Mouse (Mus musculus): ENCODE measurements around the gene Phldb2. TPM values are rescaled to one million over a fixed set of nuclear protein-coding genes. Genes with fewer than 3 reads are reported as not detected.

Phldb2 gene
- polyA plus RNA-seq, 1 experiment = 55.4 TPM

GRCm38 (mm10) chr16:45831094-45831872 is 122.1 kb downstream of the Phldb2 start:
- H3K27ac ChIP-seq (ENCODE audit: insufficient read depth, low read depth, low read length) = peak overlapping the region; percentile 27
- peaks cover 3% of the 10 kb centered on the region; the same call in 1 of the 2 replicates for H3K36me3 ChIP-seq (ENCODE audit: control insufficient read depth, insufficient read depth, low read length)
- 39% methylated on average over 4 of the region's 4 CpGs for WGBS
- no peak for TF ChIP-seq CTCF (conservative IDR thresholded peaks at IDR 0.05; ENCODE audit: insufficient read depth, insufficient read length, low read depth, low read length)
- no peak for TF ChIP-seq POLR2A (IDR thresholded peaks at IDR 0.05; ENCODE audit: low read depth, low read length)
- H3K4me3 ChIP-seq (ENCODE audit: insufficient read depth, low read depth, low read length) = no peak overlapping the region
- no peaks in the 10 kb centered on the region for H3K27me3 ChIP-seq (replicated peaks; ENCODE audit: control insufficient read depth, insufficient read depth, low read length)
- peaks cover 21% of the 10 kb centered on the region; the same call in 1 of the 2 replicates for H3K4me1 ChIP-seq (ENCODE audit: control insufficient read depth, insufficient read depth, low read length)
- peak; percentile 38 for DNase-seq

- Histone ChIP-seq H3K27me3 (replicated peaks; ENCODE audit: control insufficient read depth, insufficient read depth, low read length) (no peaks in the 10 kb centered on the region), H3K4me3 (ENCODE audit: insufficient read depth, low read depth, low read length) (no peak overlapping the region), H3K36me3 (ENCODE audit: control insufficient read depth, insufficient read depth, low read length) (peaks cover 9% of the 10 kb centered on the region), H3K4me1 (ENCODE audit: control insufficient read depth, insufficient read depth, low read length) (peaks cover 16% of the 10 kb centered on the region; the same call in 1 of the 2 replicates), H3K27ac (ENCODE audit: insufficient read depth, low read depth, low read length) (no peak overlapping the region)
- no peak for DNase-seq
- WGBS = 59% methylated on average over 11 of the region's 11 CpGs
- TF ChIP-seq CTCF (conservative IDR thresholded peaks at IDR 0.05; ENCODE audit: insufficient read depth, insufficient read length, low read depth, low read length) = no peak
- no peak for TF ChIP-seq POLR2A (IDR thresholded peaks at IDR 0.05; ENCODE audit: low read depth, low read length)
Measured at GRCm38 (mm10) chr16:45830096-45830866, 123.1 kb downstream of the Phldb2 start.

- WGBS = 57% methylated on average over 10 of the region's 10 CpGs
- H3K36me3 ChIP-seq (ENCODE audit: control insufficient read depth, insufficient read depth, low read length) = peaks cover 11% of the 10 kb centered on the region
- no peaks in the 10 kb centered on the region for H3K27me3 ChIP-seq (replicated peaks; ENCODE audit: control insufficient read depth, insufficient read depth, low read length)
- DNase-seq = no peak
- no peaks in the 10 kb centered on the region; the same call in 1 of the 2 replicates for H3K4me1 ChIP-seq (ENCODE audit: control insufficient read depth, insufficient read depth, low read length)
- TF ChIP-seq POLR2A (IDR thresholded peaks at IDR 0.05; ENCODE audit: low read depth, low read length) (no peak), CTCF (conservative IDR thresholded peaks at IDR 0.05; ENCODE audit: insufficient read depth, insufficient read length, low read depth, low read length) (no peak)
- H3K27ac ChIP-seq (ENCODE audit: insufficient read depth, low read depth, low read length) = no peak overlapping the region
- H3K4me3 ChIP-seq (ENCODE audit: insufficient read depth, low read depth, low read length) = no peak overlapping the region
Measured at GRCm38 (mm10) chr16:45825309-45825708, 128.1 kb downstream of the Phldb2 start.

DNA sequence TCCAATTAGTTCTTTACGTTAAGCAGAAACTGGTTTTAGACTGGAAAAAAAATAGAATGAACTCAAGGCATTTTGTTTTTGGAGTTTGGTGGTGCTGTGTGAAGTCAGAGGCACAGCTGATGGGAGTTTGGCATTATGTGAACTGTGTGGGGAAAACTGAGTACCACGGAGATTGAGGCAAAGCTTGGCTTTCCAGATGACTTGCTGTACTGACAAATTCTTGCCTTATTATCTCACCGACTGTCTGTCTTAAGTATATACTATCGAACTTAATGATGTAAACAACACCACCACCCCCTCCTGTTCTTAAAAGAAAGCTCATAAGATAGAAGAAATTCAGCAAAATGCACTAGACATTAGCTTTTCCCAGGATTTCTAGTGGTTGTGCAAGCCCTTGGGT is 129.4 kb downstream of the Phldb2 start:
- Histone ChIP-seq H3K27me3 (replicated peaks; ENCODE audit: control insufficient read depth, insufficient read depth, low read length) (no peaks in the 10 kb centered on the region), H3K36me3 (ENCODE audit: control insufficient read depth, insufficient read depth, low read length) (peaks cover 10% of the 10 kb centered on the region), H3K4me1 (ENCODE audit: control insufficient read depth, insufficient read depth, low read length) (no peaks in the 10 kb centered on the region; the same call in 1 of the 2 replicates), H3K4me3 (ENCODE audit: insufficient read depth, low read depth, low read length) (no peak overlapping the region), H3K27ac (ENCODE audit: insufficient read depth, low read depth, low read length) (no peak overlapping the region)
- no peak for TF ChIP-seq POLR2A (IDR thresholded peaks at IDR 0.05; ENCODE audit: low read depth, low read length)
- TF ChIP-seq CTCF (conservative IDR thresholded peaks at IDR 0.05; ENCODE audit: insufficient read depth, insufficient read length, low read depth, low read length) = no peak
- DNase-seq = no peak
- WGBS = 44% methylated on average over 4 of the region's 4 CpGs

- H3K4me1 ChIP-seq (ENCODE audit: control insufficient read depth, insufficient read depth, low read length) = no peaks in the 10 kb centered on the region; the same call in 1 of the 2 replicates
- WGBS = 46% methylated on average over 4 of the region's 4 CpGs
Measured at GRCm38 (mm10) chr16:45819911-45820310, 133.5 kb downstream of the Phldb2 start.

DNA sequence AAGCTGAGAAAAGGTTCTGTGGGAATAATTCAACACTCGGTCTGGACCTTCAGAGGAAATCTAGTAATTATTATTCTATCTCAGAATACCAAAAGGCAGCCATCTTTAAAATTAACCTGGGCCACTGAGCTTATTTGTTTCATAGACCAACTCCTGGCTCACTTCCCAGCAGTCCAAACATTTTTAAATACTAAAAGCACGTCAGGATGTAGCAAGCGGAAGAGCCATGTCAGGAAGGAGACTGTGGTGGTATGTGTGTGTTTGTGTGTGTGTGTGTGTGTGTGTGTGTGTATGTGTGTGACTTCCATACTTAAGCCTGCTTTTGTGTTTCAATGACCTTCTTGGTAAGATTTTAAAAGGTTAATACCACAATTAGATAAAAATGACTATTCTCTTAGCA is 135.6 kb downstream of the Phldb2 start:
- TF ChIP-seq CTCF (conservative IDR thresholded peaks at IDR 0.05; ENCODE audit: insufficient read depth, insufficient read length, low read depth, low read length) (no peak), POLR2A (IDR thresholded peaks at IDR 0.05; ENCODE audit: low read depth, low read length) (no peak)
- Histone ChIP-seq H3K27ac (ENCODE audit: insufficient read depth, low read depth, low read length) (no peak overlapping the region), H3K4me1 (ENCODE audit: control insufficient read depth, insufficient read depth, low read length) (no peaks in the 10 kb centered on the region; the same call in 1 of the 2 replicates), H3K27me3 (replicated peaks; ENCODE audit: control insufficient read depth, insufficient read depth, low read length) (no peaks in the 10 kb centered on the region), H3K4me3 (ENCODE audit: insufficient read depth, low read depth, low read length) (no peak overlapping the region), H3K36me3 (ENCODE audit: control insufficient read depth, insufficient read depth, low read length) (no peaks in the 10 kb centered on the region; the same call in none of the 2 replicates)
- 33% methylated on average over 3 of the region's 3 CpGs for WGBS
- peak; percentile 79 for DNase-seq

More at GRCm38 (mm10) chr16:45819911-45820310, 133.5 kb downstream of the Phldb2 start:
- TF ChIP-seq CTCF (conservative IDR thresholded peaks at IDR 0.05; ENCODE audit: insufficient read depth, insufficient read length, low read depth, low read length) (no peak), POLR2A (IDR thresholded peaks at IDR 0.05; ENCODE audit: low read depth, low read length) (no peak)
- Histone ChIP-seq H3K27ac (ENCODE audit: insufficient read depth, low read depth, low read length) (no peak overlapping the region), H3K27me3 (replicated peaks; ENCODE audit: control insufficient read depth, insufficient read depth, low read length) (no peaks in the 10 kb centered on the region), H3K4me3 (ENCODE audit: insufficient read depth, low read depth, low read length) (no peak overlapping the region), H3K36me3 (ENCODE audit: control insufficient read depth, insufficient read depth, low read length) (peaks cover 2% of the 10 kb centered on the region)
- DNase-seq = no peak

- no peaks in the 10 kb centered on the region for H3K27me3 ChIP-seq (replicated peaks; ENCODE audit: control insufficient read depth, insufficient read depth, low read length)
- DNase-seq = no peak
- H3K4me3 ChIP-seq (ENCODE audit: insufficient read depth, low read depth, low read length) = no peak overlapping the region
- no peak for TF ChIP-seq CTCF (conservative IDR thresholded peaks at IDR 0.05; ENCODE audit: insufficient read depth, insufficient read length, low read depth, low read length)
- TF ChIP-seq POLR2A (IDR thresholded peaks at IDR 0.05; ENCODE audit: low read depth, low read length) = no peak
- H3K27ac ChIP-seq (ENCODE audit: insufficient read depth, low read depth, low read length) = no peak overlapping the region
- H3K4me1 ChIP-seq (ENCODE audit: control insufficient read depth, insufficient read depth, low read length) = no peaks in the 10 kb centered on the region; the same call in 1 of the 2 replicates
- H3K36me3 ChIP-seq (ENCODE audit: control insufficient read depth, insufficient read depth, low read length) = peaks cover under 1% of the 10 kb centered on the region
Measured at GRCm38 (mm10) chr16:45816670-45817069, 136.7 kb downstream of the Phldb2 start.
